Mouse (Mus musculus) embryo, embryonic 11 days (tissue): ENCODE data around the gene Olfr1265.

ENCODE experiments used
- DNase-seq: peaks from one replicate; pipeline ENCODE4 v3.0.0-alpha.2; 2015

Gene Olfr1265

GRCm38 (mm10) chr2:90035037-90035436 is at the start of gene Olfr1265:
Gene Olfr1265 (plus strand): TSS chr2:90035337.
- no peak for DNase-seq

DNA sequence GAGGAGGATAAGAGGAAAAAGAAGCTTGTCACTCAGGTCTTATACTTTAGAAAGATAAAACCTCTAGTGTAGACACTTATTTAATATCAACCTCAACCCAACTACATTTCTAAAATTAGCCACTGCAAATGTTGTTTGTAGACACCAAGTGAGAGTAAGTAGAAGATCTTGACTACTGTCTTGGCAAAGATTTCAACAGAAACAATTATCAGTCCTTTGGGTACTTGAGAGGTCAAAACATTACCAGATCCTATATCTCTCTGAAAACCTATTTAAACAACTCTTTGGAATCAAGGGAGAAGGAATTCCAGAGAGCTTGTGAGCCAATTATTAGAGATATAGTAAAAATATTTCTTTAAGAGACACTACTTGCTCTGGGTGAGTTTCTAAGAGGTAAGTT is 44.2 kb upstream of the Olfr1265 start, which contains the start of gene Olfr1261:
TSS of gene Olfr1261 (plus strand) at position 301 of the 400 bp plus-strand sequence.
- no peak for DNase-seq

DNA sequence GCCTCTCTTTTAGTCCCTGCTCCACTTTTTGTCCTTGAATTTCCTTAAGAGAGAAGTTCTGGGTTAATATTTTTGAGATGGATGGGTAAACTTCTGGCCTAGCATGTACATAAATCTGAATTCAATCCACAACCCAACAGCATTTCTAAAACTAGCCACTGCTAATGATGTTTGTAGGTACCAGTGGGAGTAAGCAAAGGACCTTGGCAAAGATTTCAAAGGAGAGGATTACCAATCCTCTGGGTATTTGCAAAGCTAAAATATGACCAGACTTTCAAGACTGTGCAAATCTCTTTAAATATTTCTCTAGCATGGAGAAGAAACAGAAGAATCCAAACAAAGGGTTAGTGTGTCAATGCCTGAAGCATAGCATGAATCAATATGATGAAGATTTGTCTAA is 35.3 kb upstream of the Olfr1265 start, which contains the start of gene Olfr1262:
TSS of gene Olfr1262 (plus strand) at position 301 of the 400 bp plus-strand sequence.
- no peak for DNase-seq

DNA sequence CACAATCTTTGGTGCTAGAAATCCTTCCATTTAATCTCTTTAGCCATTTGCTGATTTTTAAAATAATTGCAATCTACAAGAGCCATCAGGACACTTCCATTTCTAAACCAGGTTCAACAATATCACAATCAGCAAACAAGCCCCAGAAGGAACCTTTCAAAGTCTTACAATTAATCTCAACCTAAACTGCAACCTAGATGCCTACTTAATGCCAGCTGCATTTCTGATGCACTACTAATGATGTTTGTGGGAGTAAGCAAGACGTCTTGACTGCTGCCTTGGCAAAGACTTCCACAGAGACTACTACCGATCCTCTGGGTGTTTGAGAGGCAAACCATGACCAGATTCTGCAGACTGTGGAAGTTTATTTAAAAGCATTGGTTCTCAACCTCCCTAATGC is 23.3 kb upstream of the Olfr1265 start, which contains the start of gene Olfr1263:
TSS of gene Olfr1263 (plus strand) at position 301 of the 400 bp plus-strand sequence.
- no peak for DNase-seq

DNA sequence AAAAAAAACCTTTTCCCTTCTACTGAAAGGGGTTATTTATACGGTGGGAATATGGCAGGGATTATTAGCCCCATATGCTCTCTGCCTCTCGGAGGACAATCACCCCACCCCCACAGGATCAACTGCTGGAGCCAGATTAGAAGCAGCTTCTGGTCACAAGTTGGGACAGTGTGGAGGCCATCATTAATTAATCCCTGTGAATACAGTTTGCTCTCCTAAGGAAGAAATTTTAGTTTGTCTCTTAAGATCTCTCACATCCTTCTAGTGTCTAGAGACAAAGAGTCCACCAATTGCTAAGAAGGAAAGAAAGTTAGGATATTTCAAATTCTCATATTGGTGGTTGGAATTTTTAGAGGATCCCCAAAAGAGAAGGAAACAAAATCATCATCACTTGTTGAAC is 9.7 kb upstream of the Olfr1265 start, which contains the start of gene Olfr1264:
TSS of gene Olfr1264 (minus strand) at position 101 of the 400 bp plus-strand sequence.
- DNase-seq, result no peak

GRCm38 (mm10) chr2:90063494-90063893 is 28.4 kb downstream of the Olfr1265 start, which contains the start of gene Olfr140:
Gene Olfr140 (minus strand): TSS chr2:90063594.
- no peak for DNase-seq

- DNase-seq, result no peak
Observed at GRCm38 (mm10) chr2:90070065-90070464, 34.9 kb downstream of the Olfr1265 start.
